Mouse (Mus musculus): ENCODE data around the gene Gba2. TPM values are rescaled to one million over a fixed set of nuclear protein-coding genes. Genes with fewer than 3 reads are reported as not detected.

Gene Gba2
- polyA plus RNA-seq, 1 experiment from 2014 or later = 22.8 TPM

DNA sequence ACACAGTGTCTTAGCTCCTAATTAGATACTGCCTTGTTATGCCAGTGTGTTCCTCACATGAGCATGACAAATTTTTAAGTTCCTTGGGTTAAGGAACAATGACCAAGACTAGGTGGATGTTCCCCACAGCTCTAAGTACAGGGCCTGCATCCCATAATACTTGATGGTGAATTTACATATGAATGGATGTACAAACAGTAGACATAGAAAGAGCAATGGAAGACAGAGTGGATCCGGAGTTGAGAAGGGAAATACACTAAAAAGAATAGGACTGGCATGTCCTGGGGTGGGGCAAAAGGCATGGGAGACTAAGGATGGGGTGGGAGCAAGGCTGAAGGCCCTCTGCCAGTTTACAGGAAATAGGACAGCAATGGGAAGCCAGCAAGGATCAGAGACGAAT, 3.3 kb downstream of the Gba2 start:
- WGBS = 79% methylated on average over 2 of the region's 2 CpGs
- Histone ChIP-seq H3K4me3 (no peak overlapping the region), H3K36me3 (peaks cover 58% of the 10 kb centered on the region), H3K9me3 (no peaks in the 10 kb centered on the region), H3K4me1 (peaks cover 36% of the 10 kb centered on the region), H3K27me3 (ENCODE audit: insufficient read depth, poor library complexity, severe bottlenecking) (no peaks in the 10 kb centered on the region), H3K27ac (no peak overlapping the region)
- DNase-seq (ENCODE audit: low spot score) = no peak

DNA sequence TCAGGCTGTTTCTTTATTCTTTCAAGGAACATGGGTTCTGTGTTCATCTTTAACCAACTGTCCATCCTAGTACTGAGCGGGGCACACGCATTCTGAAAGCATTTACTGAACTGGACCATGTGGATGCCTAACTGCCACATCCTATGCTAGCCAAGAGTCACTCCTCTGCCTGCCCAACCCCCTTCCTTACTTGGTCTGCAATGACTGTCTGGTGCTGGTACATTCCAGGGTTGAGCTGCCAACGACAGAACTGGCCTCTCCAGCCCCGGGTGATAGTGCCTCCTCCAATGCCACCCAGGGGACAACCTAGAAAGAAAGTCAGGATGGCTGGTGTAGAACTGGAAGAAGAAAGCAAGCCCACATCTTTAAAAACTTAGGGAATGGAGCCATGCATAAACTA, 5.1 kb downstream of the Gba2 start:
- H3K27me3 ChIP-seq (ENCODE audit: insufficient read depth, poor library complexity, severe bottlenecking) = no peaks in the 10 kb centered on the region
- no peaks in the 10 kb centered on the region for H3K9me3 ChIP-seq
- H3K4me3 ChIP-seq = no peak overlapping the region
- 86% methylated on average over 4 of the region's 4 CpGs for WGBS
- no peak for DNase-seq (ENCODE audit: low spot score)
- H3K36me3 ChIP-seq = peaks cover 72% of the 10 kb centered on the region
- H3K4me1 ChIP-seq = peaks cover 24% of the 10 kb centered on the region
- no peak overlapping the region for H3K27ac ChIP-seq

DNA sequence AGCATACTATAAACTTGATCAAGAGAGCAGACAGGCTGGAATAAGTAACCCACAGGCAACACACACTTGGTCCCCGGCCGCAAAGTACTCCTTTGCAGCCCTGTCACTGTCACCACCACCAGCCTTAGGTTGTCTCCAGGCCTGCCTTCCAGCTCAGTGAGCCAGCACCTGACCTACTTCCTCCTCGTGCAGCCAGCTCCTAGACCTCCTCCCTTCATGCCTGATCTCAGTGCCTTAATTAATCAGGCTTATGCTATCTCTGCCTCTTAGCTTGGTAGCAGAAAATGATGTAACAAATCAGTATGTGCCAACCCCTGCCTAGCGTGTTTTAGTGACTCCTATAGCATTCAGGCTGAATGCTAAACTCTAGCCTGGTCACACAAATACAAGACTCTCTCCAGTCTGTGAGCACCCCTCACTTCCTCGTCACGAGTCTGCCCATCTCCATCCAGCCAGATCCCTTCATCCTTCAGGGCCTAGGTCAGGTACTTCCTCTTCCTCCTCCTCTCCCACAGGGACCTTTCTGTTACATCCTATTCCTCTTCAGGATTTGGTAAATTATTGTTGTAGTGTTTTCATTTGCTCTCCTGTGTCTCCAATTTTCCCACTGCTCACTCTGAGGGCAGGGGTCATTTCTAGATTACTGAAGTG, 7.2 kb downstream of the Gba2 start:
- Histone ChIP-seq H3K36me3 (peaks cover 89% of the 10 kb centered on the region), H3K27ac (no peak overlapping the region), H3K9me3 (no peaks in the 10 kb centered on the region), H3K27me3 (ENCODE audit: insufficient read depth, poor library complexity, severe bottlenecking) (no peaks in the 10 kb centered on the region), H3K4me3 (no peak overlapping the region), H3K4me1 (peaks cover 9% of the 10 kb centered on the region)
- 77% methylated on average over 6 of the region's 6 CpGs for WGBS
- no peak for DNase-seq (ENCODE audit: low spot score)

DNA sequence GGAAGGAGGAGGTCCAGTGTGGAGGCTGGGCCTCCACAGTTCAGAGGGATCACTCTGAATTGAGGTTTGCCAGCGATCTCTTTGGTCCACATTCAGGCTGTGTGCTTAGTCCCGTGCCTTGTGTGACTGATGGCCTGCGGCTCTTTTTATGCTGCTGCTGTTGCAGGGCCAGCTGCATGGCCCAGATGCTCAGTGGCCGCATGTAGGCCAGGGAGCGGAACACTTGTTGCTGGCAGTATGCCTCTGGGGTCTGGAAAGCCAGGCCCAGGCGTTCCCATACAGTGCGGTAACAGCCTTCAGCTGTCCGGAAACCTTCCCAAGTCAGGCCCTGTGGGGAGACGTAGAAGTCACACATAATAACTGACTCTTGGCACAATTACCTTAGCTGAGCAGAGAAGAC, 11.5 kb downstream of the Gba2 start:
- Histone ChIP-seq H3K27me3 (ENCODE audit: insufficient read depth, poor library complexity, severe bottlenecking) (no peaks in the 10 kb centered on the region), H3K9me3 (no peaks in the 10 kb centered on the region), H3K36me3 (peaks cover 76% of the 10 kb centered on the region), H3K4me3 (no peak overlapping the region), H3K27ac (no peak overlapping the region), H3K4me1 (peaks cover 14% of the 10 kb centered on the region)
- 94% methylated on average over 9 of the region's 9 CpGs for WGBS
- DNase-seq (ENCODE audit: low spot score) = no peak

DNA sequence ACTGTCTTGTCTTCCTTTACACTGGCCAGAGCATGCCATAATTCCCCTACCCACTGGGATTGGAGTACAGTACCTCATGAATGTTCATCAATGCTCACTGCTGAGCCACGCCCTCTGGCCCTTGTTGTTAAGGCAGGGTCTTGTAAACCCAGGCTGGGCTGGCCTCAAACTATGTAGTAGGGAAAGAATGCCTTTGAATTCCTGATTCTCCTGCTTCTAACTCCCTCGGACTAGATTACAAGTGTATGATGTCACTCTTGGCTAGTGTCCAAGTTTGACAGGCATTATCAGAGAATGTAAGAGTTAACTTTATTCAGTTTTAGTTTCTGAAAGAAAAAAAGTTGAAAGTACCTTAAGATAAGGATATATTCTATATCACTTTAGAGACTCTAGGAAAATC, 14.4 kb downstream of the Gba2 start:
- 0 out of 2 replicates have a peak overlapping the region, but pooled peaks have one; percentile 23 for H3K27ac ChIP-seq
- H3K4me3 ChIP-seq = no peak overlapping the region; the same call in 1 of the 2 replicates
- H3K9me3 ChIP-seq = no peaks in the 10 kb centered on the region
- H3K36me3 ChIP-seq = peaks cover 54% of the 10 kb centered on the region
- H3K4me1 ChIP-seq = peaks cover 33% of the 10 kb centered on the region
- H3K27me3 ChIP-seq (ENCODE audit: insufficient read depth, poor library complexity, severe bottlenecking) = no peaks in the 10 kb centered on the region
- no peak for DNase-seq (ENCODE audit: low spot score)
- 34% methylated on average over 2 of the region's 2 CpGs for WGBS

DNA sequence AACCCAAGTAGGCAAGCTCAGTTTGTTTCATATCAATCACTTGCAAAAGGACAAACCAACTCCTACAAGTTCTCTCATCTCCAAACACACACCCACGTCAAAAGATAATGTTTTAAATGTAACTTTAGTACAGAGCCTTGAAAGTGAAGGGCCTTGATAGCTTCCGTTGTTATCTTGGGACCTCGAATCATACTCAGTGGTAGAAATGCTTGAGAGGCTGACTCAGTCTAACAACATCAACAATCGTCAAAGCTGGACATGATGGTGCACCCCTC, 15.1 kb downstream of the Gba2 start:
- Histone ChIP-seq H3K4me1 (peaks cover 40% of the 10 kb centered on the region), H3K36me3 (peaks cover 47% of the 10 kb centered on the region), H3K27ac (no peak overlapping the region), H3K9me3 (no peaks in the 10 kb centered on the region), H3K27me3 (ENCODE audit: insufficient read depth, poor library complexity, severe bottlenecking) (no peaks in the 10 kb centered on the region), H3K4me3 (peak overlapping the region; percentile 94)
- 62% methylated on average over 4 of the region's 4 CpGs for WGBS
- no peak for DNase-seq (ENCODE audit: low spot score)

DNA sequence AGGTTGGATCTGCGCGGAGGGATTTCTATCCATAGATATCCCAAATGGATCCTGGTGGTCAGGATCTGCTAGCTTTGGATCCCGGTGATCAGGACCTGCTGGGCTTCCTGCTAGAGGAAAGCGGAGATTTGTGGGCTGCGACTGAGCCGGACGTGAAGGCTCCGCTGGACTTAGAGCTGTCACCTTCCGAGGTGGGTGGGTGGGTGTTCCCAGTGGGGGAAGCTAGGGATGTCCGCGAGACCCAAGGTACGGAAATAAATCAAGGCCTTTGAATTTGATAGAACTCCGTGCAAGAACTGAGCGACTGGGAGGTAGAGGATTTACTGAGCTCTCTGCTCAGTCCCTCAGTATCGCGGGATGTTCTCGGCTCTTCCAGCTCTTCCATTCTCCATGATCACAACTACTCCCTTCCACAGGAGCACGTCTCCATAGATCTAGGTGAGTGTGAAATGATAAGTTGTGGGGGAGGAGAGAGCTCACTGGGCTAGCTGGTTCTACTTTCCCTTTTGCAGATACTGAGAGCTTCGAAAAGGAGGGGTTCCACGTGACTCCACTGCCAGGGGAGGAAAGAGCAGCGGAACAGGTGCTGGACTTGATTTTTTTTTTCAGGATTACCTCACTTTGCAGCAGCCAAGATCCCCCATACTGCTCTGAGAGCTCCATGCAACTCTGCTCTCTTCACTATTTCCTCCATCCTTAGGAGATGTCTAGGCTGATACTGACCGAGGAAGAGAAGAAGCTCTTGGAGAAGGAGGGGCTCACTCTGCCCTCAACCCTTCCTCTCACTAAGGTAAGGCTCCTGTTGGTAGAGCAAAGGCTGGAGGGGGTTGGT, 15.7 kb downstream of the Gba2 start:
- no peak for DNase-seq (ENCODE audit: low spot score)
- peaks cover 42% of the 10 kb centered on the region for H3K36me3 ChIP-seq
- H3K9me3 ChIP-seq = no peaks in the 10 kb centered on the region
- H3K27me3 ChIP-seq (ENCODE audit: insufficient read depth, poor library complexity, severe bottlenecking) = no peaks in the 10 kb centered on the region
- peaks cover 45% of the 10 kb centered on the region for H3K4me1 ChIP-seq
- 3% methylated on average over 22 of the region's 22 CpGs for WGBS
- H3K4me3 ChIP-seq = peak overlapping the region; percentile 94
- H3K27ac ChIP-seq = peak overlapping the region; percentile 99

DNA sequence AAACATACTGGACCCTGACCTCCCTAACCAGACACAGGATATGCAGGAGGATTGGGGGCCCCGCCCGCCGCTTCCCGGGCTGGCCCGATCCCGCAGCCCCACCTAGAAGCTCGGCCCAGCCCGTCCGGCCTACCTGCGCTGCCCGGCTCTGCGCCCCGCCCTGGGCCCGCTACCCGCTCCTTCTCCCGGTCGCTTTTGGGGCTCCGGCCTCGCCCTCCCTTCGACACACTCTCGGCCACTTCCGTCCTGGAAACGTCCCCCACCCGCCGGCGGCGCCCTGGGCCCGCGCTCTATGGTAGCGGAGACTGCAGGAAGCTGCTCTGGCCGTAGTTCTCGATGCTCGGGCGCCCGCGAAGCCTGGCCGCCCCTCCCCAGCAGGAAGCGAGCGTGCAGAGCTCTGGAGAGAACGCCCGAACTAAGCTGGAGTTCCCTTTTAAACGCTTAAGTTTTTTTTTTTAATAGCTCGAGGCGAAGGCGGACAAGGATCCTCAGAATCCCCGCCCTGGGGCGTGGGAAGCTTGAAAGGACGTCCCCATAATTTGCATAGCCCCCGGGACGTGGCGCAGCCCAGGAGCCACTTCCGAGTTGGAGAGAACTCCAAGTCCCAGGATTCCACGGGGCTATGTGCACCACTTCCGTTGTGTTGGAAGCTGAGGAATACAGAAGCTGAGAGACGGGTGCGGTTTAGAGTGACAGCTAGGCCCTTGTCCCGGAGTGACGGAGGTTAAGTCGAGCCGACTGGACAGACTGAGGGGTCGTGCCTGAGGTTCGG, 16.5 kb downstream of the Gba2 start, which contains the start of the genes Creb3 and Tln1:
TSS of gene Creb3 (plus strand) at position 336 of the 772 bp plus-strand sequence.
TSS of gene Tln1 (minus strand) at position 695 of the 772 bp plus-strand sequence.
- peaks cover 38% of the 10 kb centered on the region for H3K36me3 ChIP-seq
- peaks cover 53% of the 10 kb centered on the region for H3K4me1 ChIP-seq
- H3K27me3 ChIP-seq (ENCODE audit: insufficient read depth, poor library complexity, severe bottlenecking) = no peaks in the 10 kb centered on the region
- no peaks in the 10 kb centered on the region for H3K9me3 ChIP-seq
- DNase-seq (ENCODE audit: low spot score) = peak; percentile 98
- under 1% methylated on average over 62 of the region's 62 CpGs for WGBS
- H3K27ac ChIP-seq = peak within 1 kb of the TSS; percentile 99
- peak within 1 kb of the TSS; percentile 94 for H3K4me3 ChIP-seq

DNA sequence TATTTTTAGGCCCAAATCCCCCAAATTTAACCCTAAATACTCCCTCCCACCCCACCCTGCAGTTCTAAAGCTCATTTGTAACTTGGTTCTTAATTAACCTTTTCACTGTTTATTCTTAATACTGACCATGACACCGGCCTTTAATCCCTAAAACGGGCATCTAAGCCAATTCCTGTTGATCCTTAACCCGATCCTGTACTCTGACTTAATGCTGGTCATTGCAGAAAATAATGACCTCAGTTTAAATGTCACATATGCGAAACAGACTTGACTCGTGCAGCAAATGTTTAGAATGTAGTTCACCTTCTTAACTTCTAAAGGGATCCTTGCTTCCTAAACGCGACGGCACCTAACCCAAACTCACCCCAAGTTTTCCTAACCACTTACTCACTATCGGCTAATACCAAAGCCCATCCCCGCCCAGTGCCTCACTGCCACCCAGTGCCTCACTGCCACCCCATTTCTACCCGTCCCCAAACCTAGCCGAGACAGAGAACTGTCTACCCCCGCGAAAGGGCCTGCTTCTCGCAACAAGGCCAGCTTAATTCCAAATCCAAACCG, 17.2 kb downstream of the Gba2 start:
- no peaks in the 10 kb centered on the region for H3K27me3 ChIP-seq (ENCODE audit: insufficient read depth, poor library complexity, severe bottlenecking)
- peak overlapping the region; percentile 99 for H3K27ac ChIP-seq
- H3K36me3 ChIP-seq = peaks cover 38% of the 10 kb centered on the region
- 3% methylated on average over 16 of the region's 16 CpGs for WGBS
- no peak for DNase-seq (ENCODE audit: low spot score)
- no peaks in the 10 kb centered on the region for H3K9me3 ChIP-seq
- peak overlapping the region; percentile 94 for H3K4me3 ChIP-seq
- peaks cover 56% of the 10 kb centered on the region for H3K4me1 ChIP-seq

DNA sequence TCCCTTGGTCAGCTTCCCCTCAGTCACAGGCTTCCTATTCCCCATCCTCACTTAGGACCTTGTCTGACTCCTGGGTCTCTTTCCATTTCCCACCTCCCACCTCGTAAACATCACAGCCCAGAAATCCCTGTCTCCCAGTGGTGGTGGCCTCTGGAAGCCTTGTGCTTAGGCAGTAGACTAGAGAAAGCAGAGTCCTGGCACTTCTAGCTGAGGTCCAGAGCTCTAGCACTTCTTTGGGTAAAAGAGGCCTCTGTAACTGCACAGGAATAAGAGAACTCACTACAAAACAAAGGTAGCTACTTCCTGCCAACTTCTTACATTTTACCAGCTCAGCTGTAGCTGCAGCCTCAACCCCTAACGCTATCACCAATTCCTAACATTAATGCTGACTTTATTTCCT, 17.7 kb downstream of the Gba2 start:
- H3K4me3 ChIP-seq = peak overlapping the region; percentile 94
- no peak for DNase-seq (ENCODE audit: low spot score)
- peak overlapping the region; percentile 99 for H3K27ac ChIP-seq
- H3K27me3 ChIP-seq (ENCODE audit: insufficient read depth, poor library complexity, severe bottlenecking) = no peaks in the 10 kb centered on the region
- H3K4me1 ChIP-seq = peaks cover 56% of the 10 kb centered on the region
- WGBS = 15% methylated on average over 2 of the region's 2 CpGs
- H3K9me3 ChIP-seq = no peaks in the 10 kb centered on the region
- peaks cover 38% of the 10 kb centered on the region for H3K36me3 ChIP-seq

DNA sequence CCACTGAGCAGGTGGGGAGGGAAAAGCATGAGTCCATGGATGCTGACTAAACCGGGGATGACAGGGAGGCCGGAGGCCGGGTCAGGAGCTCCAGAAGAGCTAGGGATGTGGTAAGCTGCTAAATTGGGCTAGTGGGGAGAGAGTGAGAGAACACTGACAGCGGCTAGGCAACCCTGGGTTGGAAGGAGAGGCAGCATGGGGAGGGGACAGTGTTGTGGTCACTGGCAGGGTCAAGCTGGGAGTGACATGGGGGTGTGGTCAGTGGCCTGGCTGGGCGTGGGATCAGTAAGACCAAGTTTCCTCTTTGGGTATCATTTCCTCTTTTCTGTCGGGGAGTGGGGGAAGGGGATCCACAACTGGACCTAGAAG, 18.4 kb downstream of the Gba2 start:
- Histone ChIP-seq H3K27ac (peak overlapping the region; percentile 99), H3K4me3 (peak overlapping the region; percentile 94), H3K9me3 (no peaks in the 10 kb centered on the region), H3K36me3 (peaks cover 38% of the 10 kb centered on the region), H3K4me1 (peaks cover 56% of the 10 kb centered on the region), H3K27me3 (ENCODE audit: insufficient read depth, poor library complexity, severe bottlenecking) (no peaks in the 10 kb centered on the region)
- peak; percentile 87 for DNase-seq (ENCODE audit: low spot score)
- WGBS = 15% methylated on average over 6 of the region's 6 CpGs

DNA sequence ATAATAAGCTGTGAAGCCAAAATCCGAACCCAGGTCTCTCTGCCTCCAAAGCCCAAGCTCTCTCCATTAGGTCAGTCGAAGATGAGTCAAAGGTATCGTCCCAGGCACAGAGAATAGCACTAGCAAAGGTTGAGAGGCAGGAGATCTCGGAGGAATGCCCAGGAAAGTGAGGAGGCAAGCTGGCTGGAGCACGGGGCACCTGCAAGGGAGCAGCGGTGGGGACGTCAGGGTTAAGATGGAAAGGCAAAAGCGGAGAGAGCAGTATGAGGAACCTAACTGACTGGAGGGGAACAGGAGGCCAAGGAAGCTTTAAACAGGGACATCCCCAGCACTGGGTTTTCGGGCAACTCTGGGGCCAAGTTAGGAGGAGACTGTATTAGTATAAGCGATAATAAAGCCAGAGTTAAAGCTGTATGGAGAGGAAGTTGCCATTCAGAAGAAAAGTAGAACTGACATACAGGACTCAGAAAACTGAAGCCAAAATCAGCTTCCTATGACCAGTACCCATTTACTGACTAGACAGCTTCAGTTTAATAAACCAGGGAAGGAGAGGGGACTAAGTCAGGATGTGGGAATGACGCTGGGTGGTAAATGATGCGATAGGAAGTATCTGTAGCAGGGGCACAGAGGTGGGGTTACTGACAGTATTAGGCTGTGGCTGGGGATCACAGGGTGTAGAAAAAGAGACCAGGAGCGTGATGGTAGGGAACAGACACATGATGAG, 19.0 kb downstream of the Gba2 start:
- peaks cover 56% of the 10 kb centered on the region for H3K4me1 ChIP-seq

More for the DNA sequence above, 19.0 kb downstream of the Gba2 start:
- Histone ChIP-seq H3K27me3 (ENCODE audit: insufficient read depth, poor library complexity, severe bottlenecking) (no peaks in the 10 kb centered on the region), H3K9me3 (no peaks in the 10 kb centered on the region), H3K27ac (peak overlapping the region; percentile 99), H3K36me3 (peaks cover 38% of the 10 kb centered on the region), H3K4me3 (peak overlapping the region; percentile 94)
- no peak for DNase-seq (ENCODE audit: low spot score)
- WGBS = 58% methylated on average over 13 of the region's 13 CpGs
